Mouse (Mus musculus) heart, embryonic 13.5 days (tissue): ENCODE results near the gene Nucb1. TPM values are rescaled to one million over a fixed set of nuclear protein-coding genes. Genes with fewer than 3 reads are reported as not detected.
A peak's percentile ranks its signal among the peaks of the same experiment; 100 is the strongest.

Experiments used
- ATAC-seq: fragments of 200-750 bp; cut with Nextera tagmentation; 2 replicates; pipeline ENCODE4 v1.8.0; 2017; ENCODE audit warnings: moderate TSS enrichment; ENCODE audit not compliant: insufficient number of reproducible peaks, low FRiP score, low TSS enrichment; ENCODE audit errors: extremely low read depth
- H3K27ac ChIP-seq: fragments of 300-500 bp; sonication (generic); replicated peaks from 2 replicates; pipeline ENCODE4 v1.5.1; 2015; ENCODE audit warnings: moderate library complexity, mild to moderate bottlenecking, inconsistent platforms
- H3K27me3 ChIP-seq: fragments of 300-500 bp; sonication (generic); replicated peaks from 2 replicates; pipeline ENCODE4 v1.6.1; 2015; ENCODE audit warnings: mild to moderate bottlenecking, inconsistent platforms
- H3K36me3 ChIP-seq: fragments of 300-500 bp; sonication (generic); 2 replicates; pipeline ENCODE4 v1.6.1; 2015; ENCODE audit warnings: mild to moderate bottlenecking, inconsistent platforms
- H3K4me1 ChIP-seq: fragments of 300-500 bp; sonication (generic); 2 replicates; pipeline ENCODE4 v1.6.1; 2015; ENCODE audit warnings: inconsistent platforms
- H3K4me2 ChIP-seq: fragments of 300-500 bp; sonication (generic); 2 replicates; pipeline ENCODE4 v1.6.1; 2015; ENCODE audit warnings: inconsistent platforms, mild to moderate bottlenecking, moderate library complexity
- H3K4me3 ChIP-seq: fragments of 300-500 bp; sonication (generic); 2 replicates; pipeline ENCODE4 v1.5.1; 2015; ENCODE audit warnings: moderate library complexity, mild to moderate bottlenecking, inconsistent platforms
- H3K9ac ChIP-seq: fragments of 300-500 bp; sonication (generic); 2 replicates; pipeline ENCODE4 v1.6.1; 2015; ENCODE audit warnings: inconsistent platforms, mild to moderate bottlenecking, moderate library complexity
- H3K9me3 ChIP-seq: fragments of 300-500 bp; sonication (generic); 2 replicates; pipeline ENCODE4 v1.6.1; 2016; ENCODE audit warnings: inconsistent platforms
- WGBS: fragments of 180-500 bp; shearing (Covaris S2); methylation state at CpG from one replicate; pipeline ENCODE4 v1.1.7; 2015; ENCODE audit warnings: mixed read lengths; 5-methylcytosine and 5-hydroxymethylcytosine counted together
- polyA plus RNA-seq: library from polyadenylated mRNA; unstranded; fragments of >200 nt; fragmentation: Nextera tagmentation; extraction: Ambion mirVana; gene quantifications from 2 replicates; pipeline ENCODE4 v1.2.1, GENCODE M21; 2015

Nucb1 gene
- polyA plus RNA-seq: 175 and 177 TPM in 2 replicates

- H3K27ac ChIP-seq: peak within 1 kb of the TSS; percentile 90
- H3K9ac ChIP-seq: peak within 1 kb of the TSS; percentile 95
- WGBS: under 1% methylated on average over 44 of the region's 44 CpGs
- H3K4me1 ChIP-seq: peaks cover 19% of the 10 kb centered on the region
- H3K36me3 ChIP-seq: peaks cover 29% of the 10 kb centered on the region
- H3K4me2 ChIP-seq: peak within 1 kb of the TSS; percentile 96
- H3K4me3 ChIP-seq: peak within 1 kb of the TSS; percentile 90
- H3K9me3 ChIP-seq: no peaks in the 10 kb centered on the region
- ATAC-seq: peak; percentile 76
- no peaks in the 10 kb centered on the region for H3K27me3 ChIP-seq
Measured at GRCm38 (mm10) chr7:45509912-45510787, at the start of gene Nucb1. Gene Nucb1 (minus strand): TSS chr7:45510406.

- Histone ChIP-seq H3K36me3 (no peaks in the 10 kb centered on the region), H3K9ac (0 out of 2 replicates have a peak overlapping the region, but pooled peaks have one; percentile 24), H3K4me1 (peaks cover 19% of the 10 kb centered on the region), H3K27me3 (peaks cover 6% of the 10 kb centered on the region; the same call in 1 of the 2 replicates), H3K27ac (no peak overlapping the region), H3K9me3 (no peaks in the 10 kb centered on the region), H3K4me2 (no peak overlapping the region), H3K4me3 (no peak overlapping the region)
- ATAC-seq: no peak
- WGBS: 28% methylated on average over 6 of the region's 6 CpGs
Measured at GRCm38 (mm10) chr7:45558907-45559306, 48.7 kb upstream of the Nucb1 start.

GRCm38 (mm10) chr7:45555787-45556186 is 45.6 kb upstream of the Nucb1 start:
- H3K27ac ChIP-seq: no peak overlapping the region
- H3K4me1 ChIP-seq: peaks cover 4% of the 10 kb centered on the region; the same call in 1 of the 2 replicates
- no peaks in the 10 kb centered on the region for H3K36me3 ChIP-seq
- H3K9me3 ChIP-seq: no peaks in the 10 kb centered on the region
- H3K9ac ChIP-seq: no peak overlapping the region
- no peak for ATAC-seq
- 33% methylated on average over 8 of the region's 8 CpGs for WGBS
- H3K4me3 ChIP-seq: no peak overlapping the region
- no peak overlapping the region for H3K4me2 ChIP-seq
- H3K27me3 ChIP-seq: peaks cover 6% of the 10 kb centered on the region; the same call in 1 of the 2 replicates

GRCm38 (mm10) chr7:45554744-45555143 is 44.5 kb upstream of the Nucb1 start, which contains the start of gene Hsd17b14:
Gene Hsd17b14 (plus strand): TSS chr7:45554893.
- Histone ChIP-seq H3K27me3 (0 out of 2 replicates have a peak, but pooled peaks cover 3% of the 10 kb centered on the region), H3K9ac (no peak within 1 kb of the TSS), H3K27ac (no peak within 1 kb of the TSS), H3K4me3 (no peak within 1 kb of the TSS), H3K4me2 (no peak within 1 kb of the TSS), H3K4me1 (peaks cover 3% of the 10 kb centered on the region; the same call in 1 of the 2 replicates), H3K9me3 (no peaks in the 10 kb centered on the region), H3K36me3 (no peaks in the 10 kb centered on the region)
- no peak for ATAC-seq
- WGBS: 42% methylated on average over 8 of the region's 8 CpGs

GRCm38 (mm10) chr7:45553990-45554389 is 43.8 kb upstream of the Nucb1 start:
- no peaks in the 10 kb centered on the region for H3K36me3 ChIP-seq
- 87% methylated on average over 2 of the region's 2 CpGs for WGBS
- 0 out of 2 replicates have a peak, but pooled peaks cover 3% of the 10 kb centered on the region for H3K27me3 ChIP-seq
- H3K9ac ChIP-seq: no peak overlapping the region
- peaks cover 2% of the 10 kb centered on the region; the same call in 1 of the 2 replicates for H3K4me1 ChIP-seq
- ATAC-seq: no peak
- no peak overlapping the region for H3K4me3 ChIP-seq
- H3K4me2 ChIP-seq: no peak overlapping the region
- H3K9me3 ChIP-seq: no peaks in the 10 kb centered on the region
- no peak overlapping the region for H3K27ac ChIP-seq

GRCm38 (mm10) chr7:45553519-45553918 is 43.3 kb upstream of the Nucb1 start:
- Histone ChIP-seq H3K9ac (no peak overlapping the region), H3K4me2 (no peak overlapping the region), H3K4me3 (no peak overlapping the region), H3K4me1 (no peaks in the 10 kb centered on the region; the same call in 1 of the 2 replicates), H3K27ac (no peak overlapping the region), H3K9me3 (no peaks in the 10 kb centered on the region), H3K36me3 (no peaks in the 10 kb centered on the region), H3K27me3 (0 out of 2 replicates have a peak, but pooled peaks cover 1% of the 10 kb centered on the region)
- 47% methylated on average over 8 of the region's 8 CpGs for WGBS
- ATAC-seq: no peak

GRCm38 (mm10) chr7:45551512-45551883 is 41.3 kb upstream of the Nucb1 start:
- Histone ChIP-seq H3K27me3 (no peaks in the 10 kb centered on the region), H3K4me1 (no peaks in the 10 kb centered on the region; the same call in 1 of the 2 replicates), H3K27ac (no peak overlapping the region), H3K4me3 (no peak overlapping the region), H3K4me2 (no peak overlapping the region), H3K9ac (no peak overlapping the region), H3K36me3 (no peaks in the 10 kb centered on the region), H3K9me3 (no peaks in the 10 kb centered on the region)
- 68% methylated on average over 8 of the region's 8 CpGs for WGBS
- no peak for ATAC-seq

- H3K4me3 ChIP-seq: no peak overlapping the region
- no peak overlapping the region for H3K27ac ChIP-seq
- ATAC-seq: no peak
- no peaks in the 10 kb centered on the region; the same call in 1 of the 2 replicates for H3K4me1 ChIP-seq
- no peak overlapping the region; the same call in 1 of the 2 replicates for H3K9ac ChIP-seq
- WGBS: 71% methylated on average over 11 of the region's 11 CpGs
- H3K4me2 ChIP-seq: no peak overlapping the region
- H3K9me3 ChIP-seq: no peaks in the 10 kb centered on the region
- H3K36me3 ChIP-seq: no peaks in the 10 kb centered on the region
- no peaks in the 10 kb centered on the region for H3K27me3 ChIP-seq
Measured at GRCm38 (mm10) chr7:45550821-45551511, 40.8 kb upstream of the Nucb1 start.

GRCm38 (mm10) chr7:45549641-45550436 is 39.6 kb upstream of the Nucb1 start:
- Histone ChIP-seq H3K4me1 (no peaks in the 10 kb centered on the region; the same call in 1 of the 2 replicates), H3K9me3 (no peaks in the 10 kb centered on the region), H3K36me3 (no peaks in the 10 kb centered on the region), H3K27ac (no peak overlapping the region), H3K4me3 (no peak overlapping the region), H3K4me2 (no peak overlapping the region), H3K9ac (no peak overlapping the region), H3K27me3 (no peaks in the 10 kb centered on the region)
- no peak for ATAC-seq
- 82% methylated on average over 16 of the region's 16 CpGs for WGBS

- peaks cover 3% of the 10 kb centered on the region; the same call in 1 of the 2 replicates for H3K9me3 ChIP-seq
- no peaks in the 10 kb centered on the region for H3K27me3 ChIP-seq
- H3K36me3 ChIP-seq: no peaks in the 10 kb centered on the region
- H3K4me1 ChIP-seq: no peaks in the 10 kb centered on the region
- WGBS: 76% methylated on average over 1 of the region's 1 CpGs
- no peak overlapping the region for H3K4me2 ChIP-seq
- H3K27ac ChIP-seq: no peak overlapping the region
- H3K9ac ChIP-seq: no peak overlapping the region
- ATAC-seq: no peak
- H3K4me3 ChIP-seq: no peak overlapping the region
Measured at GRCm38 (mm10) chr7:45544525-45544924, 34.3 kb upstream of the Nucb1 start.
